Mouse (Mus musculus): ENCODE measurements at regions not wholly inside any gene's neighbourhood (a gene's known extent, or its start where the extent isn't known, plus 50 kb on each side); places are given as distances from the start of the nearest gene placed in this dataset.

- TF ChIP-seq EP300 (IDR thresholded peaks at IDR 0.05) (no peak), CTCF (IDR thresholded peaks at IDR 0.05) (no peak)
Measured at GRCm38 (mm10) chr1:79927740-79928139, 66.8 kb upstream of the Serpine2 start.
